Mouse (Mus musculus) C2C12 (cell line): ENCODE measurements around the gene Tm6sf1.

Source experiments
- CTCF ChIP-seq: IDR thresholded peaks from one replicate; pipeline ENCODE4 v1.5.1; 2011; ENCODE audit not compliant: control insufficient read depth, insufficient read depth, insufficient read length
- USF1 ChIP-seq: IDR thresholded peaks from one replicate; pipeline ENCODE4 v1.6.1; 2011; ENCODE audit warnings: low read depth, mild to moderate bottlenecking, control low read depth, moderate library complexity

- no peak for TF ChIP-seq CTCF
- TF ChIP-seq USF1, result no peak
Observed at GRCm38 (mm10) chr7:81928998-81929397, 70.2 kb downstream of the Tm6sf1 start.
